Mouse (Mus musculus) midbrain, embryonic 16.5 days (tissue): ENCODE results near the gene Cwc25. TPM values are rescaled to one million over a fixed set of nuclear protein-coding genes. Genes with fewer than 3 reads are reported as not detected.

Experiments
- ATAC-seq: fragments of 200-750 bp; cut with Nextera tagmentation; 2 replicates; pipeline ENCODE4 v1.8.0; 2017; ENCODE audit warnings: moderate TSS enrichment
- H3K27ac ChIP-seq: fragments of 300-500 bp; sonication (generic); 2 replicates; pipeline ENCODE4 v1.5.1; 2014; ENCODE audit warnings: mild to moderate bottlenecking, low read length, mixed read lengths
- H3K27me3 ChIP-seq: fragments of 300-500 bp; sonication (generic); 2 replicates; pipeline ENCODE4 v1.6.1; 2014; ENCODE audit warnings: low read depth, low read length, mixed read lengths; ENCODE audit not compliant: control insufficient read depth, insufficient read depth
- H3K36me3 ChIP-seq: fragments of 300-500 bp; sonication (generic); 2 replicates; pipeline ENCODE4 v1.6.1; 2014; ENCODE audit warnings: mild to moderate bottlenecking, low read length, moderate library complexity, mixed read lengths; ENCODE audit not compliant: control insufficient read depth, insufficient read depth
- H3K4me1 ChIP-seq: fragments of 300-500 bp; sonication (generic); 2 replicates; pipeline ENCODE4 v1.6.1; 2014; ENCODE audit warnings: mild to moderate bottlenecking, low read length, mixed read lengths; ENCODE audit not compliant: control insufficient read depth, insufficient read depth
- H3K4me2 ChIP-seq: fragments of 300-500 bp; sonication (generic); 2 replicates; pipeline ENCODE4 v1.6.1; 2014; ENCODE audit warnings: mild to moderate bottlenecking, low read length, mixed read lengths
- H3K4me3 ChIP-seq: fragments of 300-500 bp; sonication (generic); 2 replicates; pipeline ENCODE4 v1.5.1; 2014; ENCODE audit warnings: low read depth, mild to moderate bottlenecking, low read length, moderate library complexity, mixed read lengths
- H3K9ac ChIP-seq: fragments of 300-500 bp; sonication (generic); 2 replicates; pipeline ENCODE4 v1.6.1; 2014; ENCODE audit warnings: low read depth, low read length, mixed read lengths
- H3K9me3 ChIP-seq: fragments of 300-500 bp; sonication (generic); replicated peaks from 2 replicates; pipeline ENCODE4 v1.6.1; 2014; ENCODE audit warnings: mild to moderate bottlenecking, low read length, mixed read lengths; ENCODE audit not compliant: control insufficient read depth, poor library complexity, severe bottlenecking
- WGBS: fragments of 180-500 bp; shearing (Covaris S2); extraction: QIAGEN DNeasy Blood & Tissue Kit; methylation state at CpG from one replicate; pipeline ENCODE4 v1.1.7; 2014; 5-methylcytosine and 5-hydroxymethylcytosine counted together
- polyA plus RNA-seq: library from polyadenylated mRNA; unstranded; fragments of >200 nt; fragmentation: Nextera tagmentation; extraction: Ambion mirVana; gene quantifications from 2 replicates; pipeline ENCODE4 v1.2.1, GENCODE M21; 2015

Cwc25 gene
- 15.9 and 17.2 TPM in 2 replicates for polyA plus RNA-seq

DNA sequence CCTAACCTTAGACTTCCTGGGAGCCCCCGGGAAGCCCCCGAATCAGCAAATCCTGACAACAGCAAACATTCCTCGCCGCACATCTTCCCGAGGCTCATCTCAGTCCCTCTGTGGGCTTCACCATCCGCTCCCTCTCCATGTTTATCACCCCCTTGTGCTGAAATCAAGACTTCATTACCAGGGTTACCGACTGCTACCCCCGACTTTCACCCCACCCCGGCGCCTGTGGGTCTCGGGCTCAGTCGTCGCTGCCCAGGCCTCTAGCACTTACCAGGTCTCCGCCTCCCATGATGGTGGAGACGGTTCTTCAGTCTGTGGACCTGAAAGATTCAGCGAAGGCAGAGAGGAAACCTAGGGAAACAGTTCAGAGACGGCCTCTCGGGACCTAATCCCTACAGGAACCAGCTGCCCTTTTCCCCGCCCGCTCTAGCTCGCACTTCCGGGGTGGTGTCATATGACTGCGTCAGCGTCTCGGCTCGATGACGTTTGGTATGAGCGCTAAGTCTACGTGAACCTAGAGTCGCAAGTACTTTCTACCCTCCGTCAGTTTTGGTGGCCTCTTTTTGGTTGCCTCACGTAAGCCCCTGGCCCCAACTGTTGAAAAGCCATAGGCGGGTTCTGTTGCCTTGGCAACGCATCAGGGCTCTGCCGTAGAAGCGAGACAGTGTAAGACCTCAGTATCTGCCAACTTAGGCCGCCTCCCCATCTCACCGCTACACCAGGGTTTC lies at the start of gene Cwc25:
TSS of gene Cwc25 (minus strand) at position 403 of the 728 bp plus-strand sequence.
- Histone ChIP-seq H3K4me1 (peaks cover 10% of the 10 kb centered on the region), H3K27me3 (no peaks in the 10 kb centered on the region), H3K4me2 (peak within 1 kb of the TSS; percentile 80), H3K9ac (peak within 1 kb of the TSS; percentile 87), H3K27ac (peak within 1 kb of the TSS; percentile 80), H3K9me3 (no peaks in the 10 kb centered on the region), H3K4me3 (peak within 1 kb of the TSS; percentile 81), H3K36me3 (peaks cover 9% of the 10 kb centered on the region)
- peak; percentile 93 for ATAC-seq
- WGBS: 1% methylated on average over 38 of the region's 38 CpGs

DNA sequence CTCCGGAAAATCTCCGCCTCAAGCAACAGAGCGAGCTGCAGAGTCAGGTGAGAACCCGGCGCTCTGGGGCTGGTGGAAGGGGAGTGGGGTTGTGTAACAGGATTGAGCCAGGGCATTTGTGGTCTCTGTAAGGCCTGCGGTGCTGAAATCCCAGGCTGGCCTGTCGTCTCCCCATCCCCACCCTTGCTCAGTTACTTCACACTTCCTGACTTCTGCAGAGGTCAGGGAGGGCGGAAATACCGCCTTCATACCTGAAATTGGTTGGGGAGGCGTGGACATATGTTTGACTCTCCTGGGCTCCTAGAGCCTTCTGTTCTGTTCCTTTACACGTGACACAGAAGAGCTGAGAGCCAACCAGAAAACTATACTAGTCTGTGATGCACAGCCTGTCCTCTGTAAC lies 49.4 kb upstream of the Cwc25 start:
- WGBS: 70% methylated on average over 11 of the region's 11 CpGs
- H3K27me3 ChIP-seq: no peaks in the 10 kb centered on the region
- peaks cover 17% of the 10 kb centered on the region; the same call in 1 of the 2 replicates for H3K36me3 ChIP-seq
- H3K4me2 ChIP-seq: no peak overlapping the region
- peaks cover 45% of the 10 kb centered on the region for H3K4me1 ChIP-seq
- 0 out of 2 replicates have a peak overlapping the region, but pooled peaks have one; percentile 5 for H3K9ac ChIP-seq
- peak overlapping the region; percentile 22; the same call in 1 of the 2 replicates for H3K27ac ChIP-seq
- H3K4me3 ChIP-seq: no peak overlapping the region
- no peak for ATAC-seq
- H3K9me3 ChIP-seq: no peaks in the 10 kb centered on the region

DNA sequence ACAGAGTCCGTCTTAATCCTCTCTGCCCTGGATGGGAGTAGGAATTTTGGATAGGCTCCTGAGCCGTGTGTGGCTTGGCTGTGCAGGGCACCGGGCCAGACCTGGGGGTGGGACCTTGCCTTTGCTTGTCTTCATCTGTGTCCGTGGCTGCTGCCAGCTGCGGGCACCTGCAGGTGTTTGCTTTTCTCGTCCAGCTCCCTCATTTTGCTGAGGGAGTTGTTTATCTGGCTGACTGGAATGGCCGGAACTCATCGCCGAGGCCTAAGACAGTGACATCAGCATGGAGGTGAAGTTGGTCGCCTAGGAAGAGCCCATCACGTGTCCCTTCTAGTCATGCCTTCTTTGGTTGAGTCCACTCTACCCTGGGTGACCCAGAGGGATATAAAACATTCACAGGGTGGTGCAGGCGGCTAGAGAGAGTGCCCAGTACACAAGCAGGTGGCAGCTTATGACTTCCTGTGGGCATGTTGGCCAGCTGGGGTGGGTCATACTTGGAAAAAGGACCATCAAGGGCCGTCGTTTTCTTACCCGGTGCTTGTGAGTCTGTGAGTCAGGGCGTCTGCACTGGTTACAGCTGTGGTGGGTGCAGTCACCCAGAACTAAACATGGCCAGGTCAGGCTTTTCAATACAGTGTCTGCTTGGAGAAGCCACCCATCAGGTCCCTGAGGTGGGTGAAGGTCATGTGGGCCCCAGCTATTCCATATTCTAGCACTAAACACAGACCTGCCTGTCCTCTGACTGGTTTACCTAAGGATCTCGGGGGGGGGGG lies 47.6 kb upstream of the Cwc25 start:
- Histone ChIP-seq H3K9me3 (no peaks in the 10 kb centered on the region), H3K4me3 (no peak overlapping the region), H3K36me3 (peaks cover 16% of the 10 kb centered on the region; the same call in 1 of the 2 replicates), H3K27ac (peak overlapping the region; percentile 93), H3K9ac (peak overlapping the region; percentile 60), H3K27me3 (no peaks in the 10 kb centered on the region), H3K4me2 (0 out of 2 replicates have a peak overlapping the region, but pooled peaks have one; percentile 12), H3K4me1 (peaks cover 57% of the 10 kb centered on the region)
- ATAC-seq: no peak
- WGBS: 67% methylated on average over 17 of the region's 17 CpGs

GRCm38 (mm10) chr11:97813085-97813484 lies 46.7 kb upstream of the Cwc25 start:
- 23% methylated on average over 7 of the region's 7 CpGs for WGBS
- Histone ChIP-seq H3K9me3 (no peaks in the 10 kb centered on the region), H3K9ac (peak overlapping the region; percentile 60), H3K27ac (peak overlapping the region; percentile 93), H3K36me3 (peaks cover 14% of the 10 kb centered on the region; the same call in 1 of the 2 replicates), H3K4me1 (peaks cover 54% of the 10 kb centered on the region), H3K27me3 (no peaks in the 10 kb centered on the region), H3K4me2 (peak overlapping the region; percentile 50), H3K4me3 (no peak overlapping the region)
- peak; percentile 50 for ATAC-seq

DNA sequence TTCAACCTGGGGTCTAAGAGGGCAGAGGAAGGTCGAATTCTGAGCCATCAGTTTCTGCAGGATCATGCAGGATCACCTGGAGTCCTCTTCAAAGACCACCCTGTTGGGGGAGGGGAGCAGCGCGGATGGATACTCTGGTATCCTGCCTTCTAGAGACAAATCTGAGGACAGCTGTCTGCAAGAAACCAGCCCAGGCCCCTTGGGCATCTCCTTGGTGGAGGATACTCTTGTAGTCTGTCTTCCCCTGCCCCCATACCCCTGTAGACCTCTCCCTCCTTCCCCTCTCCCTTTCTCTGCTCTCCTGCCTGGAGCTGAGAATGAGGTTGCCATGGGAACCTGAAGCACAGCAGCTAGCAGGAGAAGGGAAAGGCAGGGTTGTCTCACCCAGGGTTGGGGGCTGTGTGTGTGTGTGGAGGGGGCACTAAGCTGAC lies 46.1 kb upstream of the Cwc25 start:
- peak overlapping the region; percentile 60 for H3K9ac ChIP-seq
- peak overlapping the region; percentile 50 for H3K4me2 ChIP-seq
- H3K27ac ChIP-seq: peak overlapping the region; percentile 93
- peaks cover 15% of the 10 kb centered on the region; the same call in 1 of the 2 replicates for H3K36me3 ChIP-seq
- whole genome bisulfite sequencing: 9% methylated on average over 3 of the region's 3 CpGs
- peak; percentile 92 for ATAC-seq
- peaks cover 50% of the 10 kb centered on the region for H3K4me1 ChIP-seq
- H3K4me3 ChIP-seq: no peak overlapping the region
- H3K9me3 ChIP-seq: no peaks in the 10 kb centered on the region
- no peaks in the 10 kb centered on the region for H3K27me3 ChIP-seq

- no peak overlapping the region for H3K4me3 ChIP-seq
- H3K27me3 ChIP-seq: no peaks in the 10 kb centered on the region
- WGBS: 17% methylated on average over 12 of the region's 13 CpGs
- ATAC-seq: peak; percentile 6; the same call in 1 of the 2 replicates
- H3K4me1 ChIP-seq: peaks cover 50% of the 10 kb centered on the region
- peak overlapping the region; percentile 50 for H3K4me2 ChIP-seq
- peak overlapping the region; percentile 93 for H3K27ac ChIP-seq
- H3K9me3 ChIP-seq: no peaks in the 10 kb centered on the region
- peak overlapping the region; percentile 37 for H3K9ac ChIP-seq
- H3K36me3 ChIP-seq: peaks cover 16% of the 10 kb centered on the region; the same call in 1 of the 2 replicates
These were observed 45.4 kb upstream of the Cwc25 start for GRCm38 (mm10) chr11:97811569-97812362.

DNA sequence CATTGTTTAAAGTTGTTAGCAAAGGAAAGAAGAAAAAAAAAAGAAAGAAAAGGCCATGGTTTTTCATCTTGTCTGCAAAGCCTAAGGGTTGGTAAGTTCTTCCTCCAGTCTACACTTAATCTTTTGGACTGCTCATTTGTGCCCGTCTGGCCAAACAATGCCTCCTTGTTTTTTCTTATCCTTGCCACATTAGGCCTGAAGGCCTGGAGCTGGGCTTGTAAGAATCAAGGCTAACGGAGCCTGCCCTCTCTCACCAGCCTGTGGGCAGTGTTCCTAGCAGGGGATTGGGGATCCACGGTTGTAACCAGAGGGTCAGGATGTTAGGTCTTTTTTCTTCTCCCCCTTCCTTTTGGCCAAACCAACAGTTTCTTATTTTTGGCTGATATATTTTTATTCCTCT lies 44.6 kb upstream of the Cwc25 start:
- peaks cover 12% of the 10 kb centered on the region; the same call in 1 of the 2 replicates for H3K36me3 ChIP-seq
- H3K27me3 ChIP-seq: no peaks in the 10 kb centered on the region
- no peaks in the 10 kb centered on the region for H3K9me3 ChIP-seq
- 6% methylated on average over 3 of the region's 3 CpGs for WGBS
- peak overlapping the region; percentile 93 for H3K27ac ChIP-seq
- no peak overlapping the region for H3K4me2 ChIP-seq
- ATAC-seq: no peak
- no peak overlapping the region for H3K4me3 ChIP-seq
- H3K9ac ChIP-seq: no peak overlapping the region
- peaks cover 57% of the 10 kb centered on the region for H3K4me1 ChIP-seq

DNA sequence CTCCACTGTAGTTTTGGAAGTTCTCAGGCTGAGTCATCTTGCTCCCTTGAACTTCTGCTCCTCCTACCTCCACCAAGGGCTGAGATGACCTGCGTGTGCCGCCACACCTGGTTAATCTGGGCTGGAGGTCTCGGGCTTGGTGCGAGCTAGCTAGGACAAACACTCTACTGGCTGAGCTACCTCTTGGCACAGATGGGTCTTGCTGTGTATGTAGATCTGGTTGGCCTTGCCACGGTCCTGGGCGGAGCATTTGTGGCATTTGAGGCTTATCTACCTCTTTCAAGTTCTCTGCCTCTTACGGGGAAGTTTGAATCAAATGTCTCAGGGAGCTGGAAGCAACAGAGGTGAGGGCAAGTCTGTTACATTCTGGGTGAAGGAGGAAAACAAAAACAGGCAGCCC lies 44.0 kb upstream of the Cwc25 start:
- 0 out of 2 replicates have a peak overlapping the region, but pooled peaks have one; percentile 35 for H3K27ac ChIP-seq
- H3K9ac ChIP-seq: no peak overlapping the region
- no peak overlapping the region for H3K4me3 ChIP-seq
- H3K9me3 ChIP-seq: no peaks in the 10 kb centered on the region
- no peak for ATAC-seq
- no peaks in the 10 kb centered on the region for H3K27me3 ChIP-seq
- no peak overlapping the region for H3K4me2 ChIP-seq
- peaks cover 6% of the 10 kb centered on the region; the same call in 1 of the 2 replicates for H3K36me3 ChIP-seq
- H3K4me1 ChIP-seq: peaks cover 63% of the 10 kb centered on the region
- 78% methylated on average over 7 of the region's 7 CpGs for WGBS
